In genomic region chr1:25189261-25189660, GRCm38 (mm10) we compare ENCODE assay signal across 16 mouse cellular contexts.
DNase-seq lines count a peak whose midpoint lies in the region; ATAC-seq and TF ChIP-seq lines count a peak whose summit lies in the region.
"Had no signal": no experiment of that assay in that cellular context is flagged by ENCODE, and none has a peak within 500 bp of the region (broad histone marks: within the 10 kb centered on the region; RNA-seq: fewer than 3 reads in every experiment).

No protein-coding gene starts in this region.

- TF ChIP-seq POLR2A in brain, embryonic 14.5 days (IDR thresholded peaks at IDR 0.05; ENCODE audit: borderline replicate concordance, extremely low read depth, insufficient read depth, insufficient read length, poor library complexity, severe bottlenecking) = no peak

- 70% methylated on average over 9 of the region's 9 CpGs for WGBS in forebrain, embryonic 11.5 days
- 58% methylated on average over 9 of the region's 9 CpGs for WGBS in forebrain, postnatal 0 days
- WGBS in forebrain, embryonic 13.5 days = 72% methylated on average over 9 of the region's 9 CpGs
- WGBS in limb, embryonic 11.5 days = 36% methylated on average over 9 of the region's 9 CpGs

- no peak for DNase-seq in forebrain, embryonic 11.5 days (ENCODE audit: low spot score)
- DNase-seq in forebrain, postnatal 0 days = no peak
- peak; percentile 70 for DNase-seq in brain, embryonic 14.5 days (ENCODE audit: low read depth)
- peak; percentile 60 for DNase-seq in limb, embryonic 11.5 days (ENCODE audit: low spot score)
- no peak for DNase-seq in thymus, postnatal 25 days
- no peak for DNase-seq in left cerebral cortex, adult 2 months (ENCODE audit: extremely low spot score in 1 of 2, low spot score in 2 of 2)
- no peak for DNase-seq in thymus, postnatal 14 days
- DNase-seq: cerebellum, adult 9-10 months; heart, adult 18-20 months; kidney, postnatal 14 days; left cerebral cortex, postnatal 4 days; lung, adult 2 months had no signal

- no peaks in the 10 kb centered on the region for H3K27me3 ChIP-seq in forebrain, embryonic 11.5 days (ENCODE audit: control insufficient read depth, insufficient read depth, low read length)
- H3K27me3 ChIP-seq in forebrain, postnatal 0 days (ENCODE audit: insufficient read depth, low read length) = no peaks in the 10 kb centered on the region
- H3K27me3 ChIP-seq in forebrain, embryonic 13.5 days = no peaks in the 10 kb centered on the region
- H3K27me3 ChIP-seq in limb, embryonic 11.5 days (ENCODE audit: control insufficient read depth, insufficient read depth, low read length) = no peaks in the 10 kb centered on the region
- H3K27me3 ChIP-seq: embryonic facial prominence, embryonic 15.5 days had no signal

- H3K9me3 ChIP-seq in forebrain, embryonic 11.5 days (ENCODE audit: control insufficient read depth, low read length) = no peaks in the 10 kb centered on the region
- no peaks in the 10 kb centered on the region for H3K9me3 ChIP-seq in forebrain, postnatal 0 days (ENCODE audit: low read length)
- H3K9me3 ChIP-seq in forebrain, embryonic 13.5 days (replicated peaks) = no peaks in the 10 kb centered on the region
- H3K9me3 ChIP-seq in limb, embryonic 11.5 days (ENCODE audit: control insufficient read depth, low read length) = no peaks in the 10 kb centered on the region
- H3K9me3 ChIP-seq: embryonic facial prominence, embryonic 15.5 days had no signal

- no peak for ATAC-seq in forebrain, embryonic 11.5 days (replicated peaks; ENCODE audit: low FRiP score)
- ATAC-seq in forebrain, postnatal 0 days = no peak
- ATAC-seq in forebrain, embryonic 13.5 days = no peak
- peak; percentile 65; the same call in 1 of the 2 replicates for ATAC-seq in limb, embryonic 11.5 days (ENCODE audit: insufficient number of reproducible peaks, low FRiP score, low TSS enrichment, low read depth)
- ATAC-seq: intestine, embryonic 16.5 days; Patski had no signal

- H3K36me3 ChIP-seq in forebrain, embryonic 11.5 days (ENCODE audit: control insufficient read depth, insufficient read depth, low read length) = no peaks in the 10 kb centered on the region
- H3K36me3 ChIP-seq in forebrain, postnatal 0 days (ENCODE audit: insufficient read depth) = no peaks in the 10 kb centered on the region
- no peaks in the 10 kb centered on the region for H3K36me3 ChIP-seq in forebrain, embryonic 13.5 days (ENCODE audit: poor library complexity, severe bottlenecking)
- no peaks in the 10 kb centered on the region for H3K36me3 ChIP-seq in limb, embryonic 11.5 days (ENCODE audit: control insufficient read depth, insufficient read depth, low read length)
- H3K36me3 ChIP-seq: embryonic facial prominence, embryonic 15.5 days had no signal

- intact Hi-C loops in left cerebral cortex, adult 2 months (cut with DNase I) = no loop called here

- H3K9ac ChIP-seq in forebrain, embryonic 11.5 days (ENCODE audit: low read length) = no peak overlapping the region
- H3K9ac ChIP-seq in forebrain, postnatal 0 days = no peak overlapping the region
- H3K9ac ChIP-seq in forebrain, embryonic 13.5 days = no peak overlapping the region
- no peak overlapping the region for H3K9ac ChIP-seq in limb, embryonic 11.5 days (ENCODE audit: low read length)
- H3K9ac ChIP-seq: embryonic facial prominence, embryonic 15.5 days had no signal

- TF ChIP-seq CTCF in forebrain, postnatal 0 days (IDR thresholded peaks at IDR 0.05; ENCODE audit: low read depth) = no peak
- TF ChIP-seq CTCF in brain, embryonic 14.5 days (IDR thresholded peaks at IDR 0.05; ENCODE audit: borderline replicate concordance, extremely low read depth, insufficient read depth, insufficient read length) = no peak
- no peak for TF ChIP-seq CTCF in left cerebral cortex, adult 2 months (IDR thresholded peaks at IDR 0.05)

- no peak overlapping the region for H3K4me3 ChIP-seq in forebrain, embryonic 11.5 days (ENCODE audit: low read depth, low read length)
- no peak overlapping the region for H3K4me3 ChIP-seq in forebrain, postnatal 0 days (ENCODE audit: low read depth, low read length)
- no peak overlapping the region for H3K4me3 ChIP-seq in forebrain, embryonic 13.5 days
- no peak overlapping the region for H3K4me3 ChIP-seq in limb, embryonic 11.5 days (ENCODE audit: low read depth, low read length)
- H3K4me3 ChIP-seq in left cerebral cortex, adult 2 months = no peak overlapping the region
- H3K4me3 ChIP-seq: embryonic facial prominence, embryonic 15.5 days had no signal

- H3K4me1 ChIP-seq in forebrain, embryonic 11.5 days (replicated peaks; ENCODE audit: control insufficient read depth, insufficient read depth, low read length) = peaks cover 3% of the 10 kb centered on the region; the same call in 1 of the 2 replicates
- no peaks in the 10 kb centered on the region for H3K4me1 ChIP-seq in forebrain, postnatal 0 days (ENCODE audit: insufficient read depth)
- peaks cover 4% of the 10 kb centered on the region; the same call in 1 of the 2 replicates for H3K4me1 ChIP-seq in forebrain, embryonic 13.5 days
- no peaks in the 10 kb centered on the region for H3K4me1 ChIP-seq in limb, embryonic 11.5 days (ENCODE audit: control insufficient read depth, insufficient read depth, low read length)
- H3K4me1 ChIP-seq: embryonic facial prominence, embryonic 15.5 days had no signal

- H3K4me2 ChIP-seq in forebrain, embryonic 11.5 days (ENCODE audit: low read depth, low read length, severe bottlenecking) = no peak overlapping the region
- no peak overlapping the region for H3K4me2 ChIP-seq in forebrain, postnatal 0 days (ENCODE audit: low read depth)
- H3K4me2 ChIP-seq in forebrain, embryonic 13.5 days = no peak overlapping the region
- H3K4me2 ChIP-seq in limb, embryonic 11.5 days (ENCODE audit: low read depth, severe bottlenecking) = no peak overlapping the region
- H3K4me2 ChIP-seq: embryonic facial prominence, embryonic 15.5 days had no signal

- peak overlapping the region; percentile 50; the same call in 1 of the 2 replicates for H3K27ac ChIP-seq in forebrain, embryonic 11.5 days (ENCODE audit: low read depth, low read length)
- no peak overlapping the region for H3K27ac ChIP-seq in forebrain, postnatal 0 days (ENCODE audit: low read depth, low read length)
- peak overlapping the region; percentile 32; the same call in 1 of the 2 replicates for H3K27ac ChIP-seq in forebrain, embryonic 13.5 days
- H3K27ac ChIP-seq in limb, embryonic 11.5 days (replicated peaks; ENCODE audit: low read depth, low read length) = no peak overlapping the region
- no peak overlapping the region for H3K27ac ChIP-seq in left cerebral cortex, adult 2 months
- H3K27ac ChIP-seq: embryonic facial prominence, embryonic 15.5 days had no signal

Comparison
In these comparisons a context has a peak if more than half of its experiments do, and no peak if none do; other contexts are left out.
1. H3K27ac ChIP-seq: peak in forebrain, embryonic 11.5 days (single experiment) and forebrain, embryonic 13.5 days (single experiment); none in forebrain, postnatal 0 days (single experiment), limb, embryonic 11.5 days (single experiment) and left cerebral cortex, adult 2 months (single experiment).
2. DNase-seq: peak in brain, embryonic 14.5 days (single experiment) and limb, embryonic 11.5 days (single experiment); none in forebrain, embryonic 11.5 days (single experiment), forebrain, postnatal 0 days (single experiment), thymus, postnatal 25 days (single experiment), left cerebral cortex, adult 2 months (0 of 2) and thymus, postnatal 14 days (single experiment).